Mouse (Mus musculus) liver, adult 2 months (tissue): ENCODE results near the gene Als2. TPM values are rescaled to one million over a fixed set of nuclear protein-coding genes. Genes with fewer than 3 reads are reported as not detected.

Source experiments
- DNase-seq: peaks from one replicate; pipeline ENCODE4 v3.0.0-alpha.2; 2011; ENCODE audit warnings: low read depth, low spot score; ENCODE audit errors: extremely low read depth
- H3K27ac ChIP-seq: fragments of 200-500 bp; replicated peaks from 2 replicates; pipeline ENCODE4 v1.5.1; 2012; ENCODE audit warnings: low read depth, mild to moderate bottlenecking, control low read depth, inconsistent platforms, low read length; ENCODE audit not compliant: insufficient read depth
- H3K27me3 ChIP-seq: fragments of 200-500 bp; 2 replicates; pipeline ENCODE4 v1.6.1; 2012; ENCODE audit warnings: mild to moderate bottlenecking, moderate library complexity, low read length, inconsistent platforms; ENCODE audit not compliant: control insufficient read depth, insufficient read depth
- H3K36me3 ChIP-seq: fragments of 200-500 bp; 2 replicates; pipeline ENCODE4 v1.6.1; 2012; ENCODE audit warnings: low read length, inconsistent platforms; ENCODE audit not compliant: control insufficient read depth, insufficient read depth
- H3K4me1 ChIP-seq: fragments of 200-500 bp; 2 replicates; pipeline ENCODE4 v1.6.1; 2011; ENCODE audit warnings: low read length; ENCODE audit not compliant: control insufficient read depth, insufficient read depth
- H3K4me3 ChIP-seq: fragments of 200-500 bp; 2 replicates; pipeline ENCODE4 v1.5.1; 2011; ENCODE audit warnings: low read depth, mild to moderate bottlenecking, control low read depth, low read length, moderate library complexity; ENCODE audit not compliant: insufficient read depth
- H3K79me2 ChIP-seq: fragments of 200-500 bp; 2 replicates; pipeline ENCODE4 v1.6.1; 2012; ENCODE audit warnings: inconsistent platforms, mild to moderate bottlenecking, low read length, moderate library complexity; ENCODE audit not compliant: control insufficient read depth, insufficient read depth
- H3K9ac ChIP-seq: fragments of 200-500 bp; 2 replicates; pipeline ENCODE4 v1.6.1; 2012; ENCODE audit warnings: low read depth, mild to moderate bottlenecking, control low read depth, inconsistent platforms, low read length
- CTCF ChIP-seq: fragments of 200-500 bp; IDR thresholded peaks from 2 replicates; pipeline ENCODE4 v1.5.1; 2011; ENCODE audit warnings: low read depth, low read length, control low read depth
- POLR2A ChIP-seq: fragments of 200-500 bp; IDR thresholded peaks from 2 replicates; pipeline ENCODE4 v1.6.1; 2011; ENCODE audit warnings: low read length, control low read depth; ENCODE audit not compliant: insufficient read depth; ENCODE audit errors: extremely low read depth
- WGBS: fragments of 180-500 bp; shearing (Covaris S2); methylation state at CpG from one replicate; pipeline ENCODE4 v1.1.7; 2018; 5-methylcytosine and 5-hydroxymethylcytosine counted together
- polyA plus RNA-seq: library from polyadenylated mRNA; depleted of rRNA; stranded (reverse); fragments of >200 nt; gene quantifications from 2 replicates; pipeline ENCODE4 v1.2.3, GENCODE M21; 2012; rRNA removed
- total RNA-seq: library from RNA; depleted of rRNA; stranded (reverse); fragments of >200 nt; gene quantifications from 2 replicates; pipeline ENCODE4 v1.2.3, GENCODE M21; 2014; rRNA removed

Als2 gene
- total RNA-seq (34.2 and 42.8 TPM in 2 replicates), polyA plus RNA-seq (20.2 TPM in 2 replicates)

DNA sequence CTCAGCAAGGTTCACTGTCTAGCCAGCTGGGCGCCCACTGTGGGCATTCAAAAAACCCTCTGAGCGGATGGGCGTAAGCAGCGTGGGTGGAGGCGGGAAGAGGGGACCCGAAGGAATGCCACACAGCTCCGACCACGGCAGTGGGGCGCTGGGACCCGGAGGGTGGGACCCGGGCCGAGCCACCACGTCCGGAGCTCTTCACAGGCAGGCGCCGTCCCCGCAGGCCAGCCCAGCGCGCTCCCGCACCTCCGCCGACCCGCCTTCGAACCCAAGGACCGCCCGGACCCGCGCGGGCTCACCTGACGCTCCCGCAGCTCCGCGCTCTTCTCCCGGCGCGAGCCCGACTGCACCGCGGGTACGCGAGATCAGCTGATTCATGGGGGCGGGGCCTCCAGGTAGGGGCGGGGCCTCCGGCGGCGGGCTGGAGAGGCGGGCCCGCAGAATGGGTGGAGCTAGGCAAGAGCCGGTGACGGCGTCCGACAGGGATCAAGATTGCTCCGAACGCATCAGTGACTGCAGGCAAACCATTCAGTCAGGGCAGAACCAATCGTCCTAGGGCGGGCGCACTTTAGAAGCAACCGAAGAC, at the start of gene Als2:
Gene Als2, minus strand, starts transcription at position 376 of the 586 bp plus-strand sequence.
- no peaks in the 10 kb centered on the region for H3K27me3 ChIP-seq
- peak within 1 kb of the TSS; percentile 94 for H3K4me3 ChIP-seq
- H3K36me3 ChIP-seq = no peaks in the 10 kb centered on the region; the same call in 1 of the 2 replicates
- peak within 1 kb of the TSS; percentile 96 for H3K9ac ChIP-seq
- peaks cover 29% of the 10 kb centered on the region for H3K79me2 ChIP-seq
- peaks cover 17% of the 10 kb centered on the region for H3K4me1 ChIP-seq
- no peak for TF ChIP-seq CTCF
- TF ChIP-seq POLR2A = peak; percentile 92
- peak within 1 kb of the TSS; percentile 80 for H3K27ac ChIP-seq
- DNase-seq = peak; percentile 92
- WGBS = under 1% methylated on average over 57 of the region's 58 CpGs

DNA sequence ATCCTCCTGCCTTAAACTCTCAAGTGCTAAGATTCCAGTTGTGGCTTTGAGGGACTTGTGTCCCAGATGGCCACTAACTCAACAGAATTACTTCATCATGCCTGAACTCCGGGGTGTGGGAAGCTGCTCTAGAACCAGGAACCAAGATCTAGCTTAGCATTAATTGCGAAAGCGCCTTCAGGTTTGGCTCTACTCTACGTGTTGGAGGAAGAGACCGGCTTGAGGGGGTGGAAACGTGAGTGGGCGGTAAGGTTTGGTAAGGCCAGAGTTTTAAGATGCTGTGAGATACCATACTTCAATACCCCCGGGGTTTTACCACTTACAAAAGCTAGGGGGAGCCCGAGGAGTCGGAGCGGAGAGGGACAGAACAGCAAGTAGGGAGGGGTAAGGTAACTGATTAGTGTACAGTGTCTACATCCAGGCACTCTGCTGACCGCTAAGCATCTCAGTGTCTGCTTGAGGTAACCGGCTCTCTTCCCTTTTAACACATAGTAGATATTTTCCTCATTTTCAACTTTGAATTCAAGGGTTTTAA, 49.4 kb upstream of the Als2 start:
- WGBS = 69% methylated on average over 13 of the region's 13 CpGs
- Histone ChIP-seq H3K36me3 (no peaks in the 10 kb centered on the region), H3K4me1 (no peaks in the 10 kb centered on the region), H3K27ac (no peak overlapping the region), H3K27me3 (no peaks in the 10 kb centered on the region), H3K4me3 (no peak overlapping the region), H3K9ac (no peak overlapping the region), H3K79me2 (no peaks in the 10 kb centered on the region)
- TF ChIP-seq POLR2A = no peak
- TF ChIP-seq CTCF = peak; percentile 57
- DNase-seq = peak; percentile 30

DNA sequence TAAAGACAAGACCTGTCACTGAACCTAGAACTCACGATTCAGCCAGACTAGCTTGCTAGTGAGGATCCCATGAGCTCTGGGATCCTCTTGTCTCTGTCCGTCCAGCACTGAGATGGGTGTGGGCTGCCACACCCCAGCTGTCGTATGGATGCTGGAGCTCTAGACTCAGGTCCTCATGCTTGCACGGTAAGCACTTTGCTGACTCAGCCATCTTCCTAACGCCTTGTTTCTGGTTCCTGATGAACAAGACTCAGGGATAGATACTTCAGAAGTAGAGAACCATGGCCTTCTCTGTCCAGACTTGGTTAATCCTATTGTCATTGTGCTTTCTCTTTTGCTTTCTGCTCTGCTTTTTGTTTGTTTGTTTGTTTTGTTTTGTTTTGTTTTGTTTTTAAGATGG, 48.8 kb upstream of the Als2 start:
- Histone ChIP-seq H3K27ac (no peak overlapping the region), H3K9ac (no peak overlapping the region)
- 86% methylated on average over 5 of the region's 5 CpGs for WGBS

DNA sequence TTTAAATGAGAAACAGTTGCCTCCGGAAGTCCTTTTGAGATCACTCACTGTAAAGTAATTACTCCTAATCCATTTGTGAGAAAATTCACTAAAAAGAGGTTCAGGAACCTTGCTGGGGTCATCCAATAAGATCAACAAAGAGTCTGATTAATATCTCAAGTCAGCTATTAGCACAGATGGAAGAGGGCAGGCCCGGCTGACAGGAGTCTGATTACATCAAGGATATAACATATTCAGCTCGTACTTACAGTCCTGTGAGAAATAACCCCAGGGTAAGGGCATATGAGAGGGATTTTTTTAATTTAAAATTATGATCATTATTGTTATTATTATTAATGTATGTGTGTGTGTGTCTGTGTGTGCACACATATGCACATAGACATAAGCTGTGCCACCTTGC, 35.2 kb upstream of the Als2 start:
- Histone ChIP-seq H3K79me2 (no peaks in the 10 kb centered on the region), H3K36me3 (no peaks in the 10 kb centered on the region), H3K4me1 (no peaks in the 10 kb centered on the region), H3K4me3 (no peak overlapping the region), H3K9ac (no peak overlapping the region), H3K27me3 (0 out of 2 replicates have a peak, but pooled peaks cover 4% of the 10 kb centered on the region), H3K27ac (no peak overlapping the region)
- TF ChIP-seq CTCF = no peak
- 89% methylated on average over 3 of the region's 3 CpGs for WGBS
- no peak for DNase-seq

More for the DNA sequence above, 48.8 kb upstream of the Als2 start:
- Histone ChIP-seq H3K79me2 (no peaks in the 10 kb centered on the region), H3K36me3 (no peaks in the 10 kb centered on the region), H3K4me3 (no peak overlapping the region), H3K27me3 (no peaks in the 10 kb centered on the region), H3K4me1 (no peaks in the 10 kb centered on the region)
- DNase-seq = no peak
- TF ChIP-seq CTCF (no peak), POLR2A (no peak)

DNA sequence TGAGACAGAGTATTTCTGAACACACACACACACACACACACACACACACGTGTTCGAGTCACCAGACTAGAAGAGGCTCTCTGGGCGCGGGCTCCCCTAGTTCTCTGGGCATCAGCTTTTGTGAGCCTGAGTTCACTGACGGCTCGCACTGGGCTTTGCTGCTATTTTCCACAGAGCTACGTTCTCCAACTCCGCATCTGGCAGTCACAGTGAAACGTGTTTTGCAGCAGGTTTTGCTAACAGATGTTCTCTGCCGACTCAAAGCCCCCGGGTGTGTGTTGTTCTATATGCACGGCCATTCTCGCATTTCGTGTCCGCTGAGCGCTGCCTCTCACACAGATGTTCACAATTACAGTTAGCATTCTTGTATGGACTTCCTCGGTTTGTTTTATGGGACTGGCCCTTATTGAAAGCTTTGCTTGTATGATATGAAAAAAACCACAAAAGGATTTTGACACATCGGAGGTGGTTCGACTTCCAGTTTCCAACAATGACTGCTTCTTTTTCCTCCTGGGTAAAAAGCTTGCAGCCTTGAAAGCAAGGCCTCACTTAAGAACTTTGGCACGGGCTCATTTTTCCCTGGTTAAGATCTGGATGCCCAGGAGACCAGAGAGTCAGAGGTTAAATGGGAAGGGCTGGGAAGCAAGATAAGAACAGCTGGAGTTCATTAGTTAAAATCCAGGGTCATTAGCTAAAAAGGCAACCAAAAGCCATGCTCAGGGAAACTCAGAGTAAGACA, 33.1 kb upstream of the Als2 start:
- H3K4me3 ChIP-seq = no peak overlapping the region
- no peak overlapping the region for H3K27ac ChIP-seq
- H3K36me3 ChIP-seq = no peaks in the 10 kb centered on the region
- 0 out of 2 replicates have a peak, but pooled peaks cover under 1% of the 10 kb centered on the region for H3K27me3 ChIP-seq
- H3K9ac ChIP-seq = no peak overlapping the region
- TF ChIP-seq CTCF (no peak), POLR2A (no peak)
- H3K4me1 ChIP-seq = no peaks in the 10 kb centered on the region
- 84% methylated on average over 20 of the region's 20 CpGs for WGBS
- DNase-seq = no peak
- no peaks in the 10 kb centered on the region for H3K79me2 ChIP-seq

DNA sequence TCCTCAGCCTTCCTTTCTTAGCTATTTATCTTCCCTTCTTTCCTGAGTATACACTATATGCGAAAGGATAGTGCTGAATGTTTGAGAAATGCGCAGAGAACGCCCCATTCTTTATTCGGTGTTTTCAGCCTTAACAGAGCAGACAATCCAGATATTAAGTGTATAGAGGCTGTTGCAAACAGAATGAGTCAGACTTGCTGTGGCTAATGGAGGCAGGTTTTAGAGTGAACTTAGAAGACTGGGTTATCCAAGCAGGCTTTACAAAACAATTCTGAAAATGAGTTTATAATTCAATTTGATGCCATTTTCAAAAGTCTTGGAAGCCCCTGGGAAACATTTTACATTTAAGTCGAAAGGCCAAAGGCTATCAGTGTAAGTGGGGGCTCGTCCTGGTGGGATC, 32.4 kb upstream of the Als2 start:
- 87% methylated on average over 6 of the region's 6 CpGs for WGBS
- TF ChIP-seq POLR2A (no peak), CTCF (no peak)
- H3K4me3 ChIP-seq = no peak overlapping the region
- no peaks in the 10 kb centered on the region for H3K36me3 ChIP-seq
- DNase-seq = no peak
- no peaks in the 10 kb centered on the region for H3K27me3 ChIP-seq
- no peak overlapping the region for H3K27ac ChIP-seq
- H3K4me1 ChIP-seq = no peaks in the 10 kb centered on the region
- H3K9ac ChIP-seq = no peak overlapping the region
- no peaks in the 10 kb centered on the region for H3K79me2 ChIP-seq
